Mouse (Mus musculus) gastrocnemius, adult 8-10 months (tissue): Measurements from ENCODE around the gene Olfr462. TPM values are rescaled to one million over a fixed set of nuclear protein-coding genes. Genes with fewer than 3 reads are reported as not detected.
"Not testable (repeated sequence)": the region's sequence is repeated elsewhere in the genome, so short reads cannot be mapped to it uniquely, and the experiment has no call there.

ENCODE experiments used
- DNase-seq, 2 experiments: peaks; one replicate each; pipeline ENCODE4 v3.0.0; 2022; ENCODE audit warnings: low spot score in 2 of 2
- total RNA-seq, 4 experiments: library from RNA; stranded (reverse); gene quantifications; 2 replicates each; pipeline ENCODE4 v1.2.4; 2022

Olfr462 gene
- total RNA-seq: not detected

GRCm38 (mm10) chr11:87892168-87892567 lies at the start of gene Olfr462:
Olfr462 (minus strand) TSS chr11:87892268.
- DNase-seq: no peak

GRCm38 (mm10) chr11:87935467-87935866 lies 43.4 kb upstream of the Olfr462 start:
- no peak for DNase-seq

- no peak for DNase-seq
These were observed 41.7 kb upstream of the Olfr462 start for GRCm38 (mm10) chr11:87933731-87934130.

GRCm38 (mm10) chr11:87930348-87930747 lies 38.3 kb upstream of the Olfr462 start:
- no peak for DNase-seq

GRCm38 (mm10) chr11:87920966-87921365 lies 28.9 kb upstream of the Olfr462 start, which contains the start of gene Olfr464:
Olfr464 (minus strand) TSS chr11:87920967.
- DNase-seq: no peak

GRCm38 (mm10) chr11:87920301-87920700 lies 28.2 kb upstream of the Olfr462 start:
- DNase-seq: no peak

GRCm38 (mm10) chr11:87916005-87916404 lies 23.9 kb upstream of the Olfr462 start:
- DNase-seq: no peak

GRCm38 (mm10) chr11:87904331-87904730 lies 12.3 kb upstream of the Olfr462 start:
- DNase-seq: no peak

GRCm38 (mm10) chr11:87897287-87897686 lies 5.2 kb upstream of the Olfr462 start, which contains the start of gene Olfr463:
Olfr463 (minus strand) TSS chr11:87897387.
- DNase-seq: no peak

- no peak for DNase-seq
These were observed 7.2 kb downstream of the Olfr462 start for GRCm38 (mm10) chr11:87884856-87885255.

GRCm38 (mm10) chr11:87883493-87883892 lies 8.6 kb downstream of the Olfr462 start:
- DNase-seq: no peak

GRCm38 (mm10) chr11:87881714-87882113 lies 10.4 kb downstream of the Olfr462 start:
- no peak for DNase-seq

- no peak for DNase-seq
These were observed 12.2 kb downstream of the Olfr462 start for GRCm38 (mm10) chr11:87879826-87880225.

- DNase-seq: no peak
These were observed 16.6 kb downstream of the Olfr462 start, which contains the start of gene Epx for GRCm38 (mm10) chr11:87875436-87875835. Epx (minus strand) TSS chr11:87875536.

- no peak for DNase-seq
These were observed 20.3 kb downstream of the Olfr462 start for GRCm38 (mm10) chr11:87871766-87872165.

- no peak for DNase-seq
These were observed 22.0 kb downstream of the Olfr462 start for GRCm38 (mm10) chr11:87870096-87870495.

- DNase-seq: not testable (repeated sequence)
These were observed 25.2 kb downstream of the Olfr462 start for GRCm38 (mm10) chr11:87866891-87867290.

GRCm38 (mm10) chr11:87862805-87863204 lies 29.3 kb downstream of the Olfr462 start:
- no peak for DNase-seq

GRCm38 (mm10) chr11:87860426-87860825 lies 31.6 kb downstream of the Olfr462 start:
- DNase-seq: no peak

- no peak for DNase-seq
These were observed 32.8 kb downstream of the Olfr462 start for GRCm38 (mm10) chr11:87859273-87859672.

GRCm38 (mm10) chr11:87854550-87854949 lies 37.5 kb downstream of the Olfr462 start:
- no peak for DNase-seq

GRCm38 (mm10) chr11:87853597-87853954 lies 38.5 kb downstream of the Olfr462 start:
- DNase-seq: no peak

- peak; percentile 70 to 79 for DNase-seq
These were observed 39.1 kb downstream of the Olfr462 start, which contains the start of gene Mks1 for GRCm38 (mm10) chr11:87852690-87853596. Mks1 (plus strand) TSS chr11:87853215.
